Mouse (Mus musculus): Measurements from ENCODE around the gene Tprgl.

Tprgl gene

DNA sequence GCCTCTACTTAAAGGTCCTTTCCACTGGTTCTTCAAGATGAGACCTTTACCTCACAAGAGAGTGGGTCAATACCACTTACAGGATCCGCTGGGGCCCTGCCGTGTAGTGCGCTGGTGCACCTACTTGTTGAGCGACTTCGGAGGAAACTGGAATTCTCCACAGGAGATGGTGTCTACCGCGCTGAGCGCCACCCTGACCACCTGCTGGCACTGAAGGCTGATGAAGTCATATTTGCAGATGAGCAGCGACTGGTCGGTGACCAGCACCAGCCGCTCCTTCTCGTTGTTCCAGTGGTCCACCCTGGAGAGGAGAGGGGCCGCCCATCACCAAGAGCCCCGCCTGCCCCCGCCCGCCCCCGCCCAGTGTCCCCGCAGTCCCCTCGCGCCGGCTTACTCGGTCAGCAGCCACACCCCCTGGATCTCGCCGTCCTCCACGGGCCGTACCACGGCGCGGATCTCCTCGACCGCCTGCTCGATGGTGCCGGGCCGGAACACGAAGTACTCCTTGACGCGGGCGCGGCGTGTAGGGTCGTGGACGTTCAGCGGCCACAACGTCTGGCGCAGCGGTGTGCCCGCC lies 417 bp downstream of the Tprgl start:
- no peak for DNase-seq (ENCODE audit: low spot score)

DNA sequence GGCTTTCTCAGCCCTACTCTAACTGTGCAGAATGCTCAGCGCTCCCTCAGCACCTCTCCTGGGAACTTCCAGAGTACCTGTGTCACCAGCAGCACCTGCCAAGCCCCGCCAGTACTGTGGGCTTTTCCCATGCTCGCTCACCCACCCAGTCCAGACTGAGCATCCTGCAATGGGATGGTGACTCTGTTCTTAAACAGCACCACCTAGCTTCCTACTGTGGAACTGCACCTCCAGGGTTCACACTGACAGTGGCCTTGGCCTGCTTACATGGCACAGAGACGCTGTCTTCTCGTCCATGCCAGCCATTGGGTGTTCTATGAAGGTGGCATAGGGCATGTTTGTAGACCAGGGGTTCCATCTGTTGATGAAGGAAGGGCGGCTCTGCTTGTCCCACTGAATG lies 1.5 kb downstream of the Tprgl start:
- DNase-seq (ENCODE audit: low spot score), result peak; percentile 74

DNA sequence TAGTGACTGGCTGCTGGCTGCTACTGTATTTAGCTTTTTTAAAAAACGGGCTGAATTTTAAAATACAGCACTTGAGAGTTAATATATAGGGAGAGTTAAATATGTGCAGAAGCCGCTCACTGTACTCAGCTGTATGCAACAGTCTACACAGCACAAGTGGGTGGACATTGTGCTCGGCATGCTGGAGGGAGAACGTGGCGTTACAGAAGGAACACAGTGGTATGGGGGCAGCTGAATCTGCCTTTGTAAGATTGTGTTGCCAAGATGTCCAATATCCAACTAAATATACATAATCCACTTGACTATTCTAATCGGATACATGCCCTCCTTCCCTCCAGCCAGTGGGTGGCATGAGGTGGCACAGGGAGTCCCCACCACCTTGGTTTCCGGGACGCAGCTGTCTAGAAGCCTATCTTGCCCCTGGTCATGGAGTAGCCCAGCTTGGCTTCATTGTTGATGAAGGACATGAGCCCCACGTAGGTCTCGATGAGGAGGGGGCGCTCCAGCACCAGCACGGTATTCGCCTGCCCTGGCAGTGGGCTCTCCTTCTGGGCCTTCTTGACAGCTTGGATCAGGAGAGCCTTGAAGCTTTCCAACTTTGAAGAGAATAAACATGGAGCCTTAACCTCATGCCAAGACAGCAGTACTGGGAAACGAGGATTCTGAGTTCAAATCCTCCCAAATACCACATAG lies 2.4 kb downstream of the Tprgl start:
- no peak for DNase-seq (ENCODE audit: low spot score)

DNA sequence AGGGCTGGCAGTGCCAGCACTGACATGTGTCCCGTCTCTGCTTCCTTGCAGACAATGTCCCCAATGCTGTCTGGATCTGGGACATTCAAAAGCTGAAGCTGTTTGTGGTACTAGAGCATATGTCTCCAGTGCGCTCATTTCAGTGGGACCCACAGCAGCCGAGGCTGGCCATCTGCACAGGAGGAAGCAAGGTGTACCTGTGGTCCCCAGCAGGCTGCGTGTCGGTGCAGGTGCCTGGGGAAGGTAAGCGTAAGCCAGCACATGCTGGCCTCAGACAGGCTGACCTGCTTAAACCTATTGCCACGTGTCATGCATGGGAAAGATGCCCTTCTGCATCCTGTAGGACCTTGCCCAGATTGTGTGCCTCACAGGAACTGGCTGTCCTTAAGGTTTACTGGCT lies 4.4 kb downstream of the Tprgl start:
- no peak for DNase-seq (ENCODE audit: low spot score)

DNA sequence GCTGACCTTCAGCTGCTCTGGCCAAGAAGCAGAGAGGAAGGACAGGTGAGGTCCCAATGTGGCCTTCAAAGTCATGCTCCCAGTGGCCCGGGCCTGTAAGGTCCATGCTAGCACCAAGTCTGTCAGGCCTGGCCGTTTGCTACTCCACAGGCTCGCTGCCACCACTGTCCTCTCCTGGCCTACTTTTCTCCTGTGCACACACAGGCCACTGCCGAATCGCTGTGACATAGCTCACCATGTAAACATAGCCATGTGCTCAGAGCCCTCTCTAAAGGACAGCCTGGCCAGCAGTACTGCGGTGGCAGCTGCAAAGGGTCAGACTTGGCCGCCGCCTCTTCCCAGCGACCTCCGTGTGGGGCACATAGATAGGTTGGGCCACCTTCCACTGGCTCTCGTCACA lies 6.4 kb downstream of the Tprgl start:
- DNase-seq (ENCODE audit: low spot score), result no peak

DNA sequence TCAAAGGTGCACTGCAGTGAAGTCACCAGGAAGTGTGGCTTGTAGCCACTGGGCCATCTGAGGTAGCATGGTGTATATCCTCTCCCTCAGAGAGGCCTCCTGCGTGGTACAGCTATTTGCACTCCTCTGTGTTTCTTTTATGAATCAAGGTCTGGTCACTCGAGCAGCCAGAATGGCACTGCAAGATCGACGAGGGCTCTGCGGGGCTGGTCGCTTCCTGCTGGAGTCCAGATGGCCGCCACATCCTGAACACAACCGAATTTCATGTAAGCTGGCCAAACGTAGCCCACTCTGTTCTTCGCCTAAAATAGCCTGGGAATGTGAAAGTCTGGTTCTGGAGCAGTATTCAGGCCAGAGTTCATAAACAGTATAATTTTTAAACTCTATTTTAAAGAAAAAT lies 14.1 kb downstream of the Tprgl start:
- no peak for DNase-seq (ENCODE audit: low spot score)

DNA sequence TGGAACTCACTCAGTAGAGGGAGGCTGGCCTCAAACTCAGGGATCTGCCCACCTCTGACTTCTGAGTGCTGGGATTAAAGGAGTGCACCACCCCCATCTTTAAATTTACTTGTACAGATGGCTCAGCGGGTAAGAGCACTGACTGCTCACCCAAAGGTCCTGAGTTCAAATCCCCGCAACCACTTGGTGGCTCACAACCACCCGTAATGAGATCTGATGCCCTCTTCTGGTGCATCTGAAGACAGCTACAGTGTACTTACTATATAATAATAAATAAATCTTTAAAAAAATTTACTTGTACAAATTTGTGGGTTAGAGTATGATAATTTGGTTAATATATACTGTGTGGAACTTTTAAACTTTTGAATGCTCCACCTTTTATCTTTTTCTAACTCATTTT lies 15.8 kb downstream of the Tprgl start:
- DNase-seq (ENCODE audit: low spot score), result no peak

DNA sequence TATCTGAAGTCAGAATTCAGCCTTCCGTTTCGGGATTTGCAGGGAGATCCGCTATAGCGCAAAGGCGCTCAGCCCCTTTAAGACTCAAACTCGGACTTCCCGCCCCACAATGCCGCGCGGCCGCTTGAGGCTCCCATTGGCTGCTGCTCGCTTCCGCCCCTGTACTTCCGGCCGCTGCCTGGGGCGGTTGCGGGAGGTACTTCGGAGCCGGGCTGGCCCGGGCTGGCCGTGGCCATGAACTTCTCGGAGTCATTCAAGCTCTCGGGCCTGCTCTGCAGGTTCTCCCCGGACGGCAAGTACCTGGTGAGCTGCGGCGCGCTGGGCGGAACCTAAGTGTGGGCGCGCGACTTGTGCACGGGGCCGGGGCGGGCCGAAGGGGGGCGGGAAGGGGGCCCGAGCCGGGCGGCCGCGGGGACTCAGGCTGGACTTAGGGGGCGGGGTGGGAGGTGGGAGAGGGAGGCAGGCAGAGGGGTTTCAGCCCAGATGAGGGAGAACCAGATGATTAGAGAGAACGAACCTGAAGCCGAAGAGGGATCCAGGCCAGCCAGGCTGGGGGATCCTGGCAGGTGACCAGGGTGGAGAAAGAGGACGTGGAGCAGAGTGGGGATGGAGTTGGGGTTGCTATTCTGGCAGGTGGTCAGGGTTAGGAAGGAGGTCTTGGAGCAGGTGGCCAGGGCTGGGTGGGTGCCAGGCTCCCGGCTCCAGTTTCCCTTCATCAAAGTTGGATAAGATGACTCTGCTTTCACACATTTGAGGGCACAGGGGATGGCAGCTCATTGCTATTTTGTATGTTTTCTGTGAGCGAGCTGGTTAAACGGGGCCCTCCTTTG lies 18.0 kb downstream of the Tprgl start, which contains the start of gene Wrap73:
Wrap73 (plus strand) TSS at position 162 of the 830 bp plus-strand sequence.
- DNase-seq (ENCODE audit: low spot score), result peak; percentile 80

DNA sequence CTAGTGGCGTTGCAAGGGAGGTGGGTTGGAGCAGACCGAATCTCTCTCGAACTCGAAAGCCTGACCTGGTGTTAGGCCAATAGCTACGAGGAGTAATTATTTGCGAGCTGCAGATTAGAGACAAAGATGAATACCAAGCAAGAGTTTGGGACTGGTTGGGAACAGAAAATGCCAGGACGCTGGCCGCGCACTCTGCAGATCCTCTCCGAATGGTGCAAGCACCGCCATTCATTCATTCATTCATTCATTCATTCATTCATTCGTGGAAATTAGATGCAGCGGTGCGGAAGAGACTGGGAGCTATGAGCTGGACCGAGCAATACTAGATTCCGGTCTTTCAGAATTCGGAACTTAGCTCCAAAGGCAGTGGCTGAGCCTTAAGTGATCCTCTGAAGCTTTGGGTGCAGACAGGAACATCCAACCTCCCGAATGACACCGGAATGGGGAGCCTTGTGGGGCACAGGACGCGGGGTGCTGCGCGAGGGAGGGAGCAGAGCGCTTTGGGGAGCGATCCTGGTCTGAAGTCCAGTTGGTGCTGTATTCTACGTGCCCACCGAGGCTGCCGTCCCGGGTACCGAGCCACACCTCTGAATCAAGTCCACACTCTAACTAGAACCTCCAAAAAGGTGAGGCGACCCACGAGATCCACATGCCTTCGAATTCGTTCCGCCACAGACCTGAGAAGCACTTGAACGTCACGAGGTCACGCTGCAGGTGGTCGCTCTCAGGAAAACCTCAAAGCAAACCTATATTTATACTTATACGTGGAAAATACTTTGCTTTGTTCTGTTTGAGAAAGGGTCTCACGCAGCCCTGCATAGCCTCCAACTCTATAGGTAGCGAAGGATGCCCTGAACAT lies 19.2 kb downstream of the Tprgl start:
- no peak for DNase-seq (ENCODE audit: low spot score)

DNA sequence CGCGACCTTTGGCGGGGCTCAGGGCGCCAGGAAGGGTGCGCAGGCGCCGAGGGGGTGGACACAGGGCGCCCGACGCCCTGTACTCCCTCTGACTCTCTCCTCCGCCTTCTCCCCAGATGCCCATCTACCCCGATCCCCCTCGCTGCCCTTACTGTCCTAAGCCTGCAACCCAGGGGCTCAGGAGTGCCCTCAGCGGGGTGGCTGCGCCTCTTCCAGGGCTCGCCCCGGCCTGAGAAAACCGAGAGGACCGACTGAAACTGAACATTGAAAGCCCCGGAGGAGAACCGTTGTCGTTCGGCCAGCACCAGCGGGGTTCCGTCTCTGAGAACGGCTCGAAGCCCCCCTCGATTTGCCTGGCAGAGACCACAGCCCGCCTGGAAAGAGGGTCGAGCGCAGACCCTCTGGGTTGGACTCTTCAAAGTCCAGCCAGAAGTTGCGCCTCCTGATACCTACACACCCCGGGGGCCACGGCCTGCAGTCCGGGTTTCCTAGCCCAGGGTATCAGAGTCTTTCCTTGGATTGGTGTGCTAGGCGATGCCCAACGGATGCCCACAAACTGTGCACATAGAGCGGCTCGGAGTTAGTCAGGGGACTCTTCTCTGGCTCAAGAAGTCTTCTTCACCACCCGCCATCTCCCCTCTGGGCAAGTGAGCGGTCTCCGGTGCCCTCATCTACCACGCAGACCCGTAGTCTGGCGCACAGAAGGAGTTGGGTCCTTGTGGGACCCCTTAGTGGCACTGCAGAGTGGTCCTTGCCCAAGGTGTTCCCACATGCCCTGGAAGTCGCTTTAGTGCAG lies 20.1 kb downstream of the Tprgl start:
- DNase-seq (ENCODE audit: low spot score), result peak; percentile 14

DNA sequence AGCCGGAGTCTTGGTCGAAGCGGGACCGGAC lies 20.5 kb downstream of the Tprgl start, which contains the start of gene Trp73:
Trp73 (minus strand) TSS at position 27 of the 31 bp plus-strand sequence.
- DNase-seq (ENCODE audit: low spot score), result no peak

DNA sequence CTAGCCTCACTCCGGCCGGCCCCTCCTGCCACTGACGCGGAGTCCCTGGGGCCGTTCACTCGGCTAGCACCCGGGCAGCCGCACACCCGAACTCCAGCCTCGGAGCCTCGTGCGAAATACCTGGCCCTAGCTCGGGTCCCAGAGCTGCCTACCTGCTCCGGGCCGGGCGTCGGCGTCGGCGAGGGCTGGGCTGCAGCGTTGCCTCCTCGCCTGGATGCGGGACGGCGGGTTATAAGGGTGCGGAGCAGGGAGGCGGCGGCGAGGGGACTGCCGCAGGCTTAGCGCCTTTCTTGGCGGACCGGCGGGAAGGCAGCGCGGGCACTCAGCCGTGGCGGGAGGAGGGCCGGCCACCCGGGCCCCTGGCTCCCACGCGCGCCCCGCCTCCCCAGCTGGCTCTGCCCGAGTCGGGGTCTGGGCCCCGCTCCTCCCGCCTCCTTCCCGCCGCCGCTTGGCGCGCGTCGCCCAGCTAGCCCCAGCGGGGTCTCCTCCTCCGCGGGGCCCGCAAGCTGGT lies 20.7 kb downstream of the Tprgl start:
- no peak for DNase-seq (ENCODE audit: low spot score)

DNA sequence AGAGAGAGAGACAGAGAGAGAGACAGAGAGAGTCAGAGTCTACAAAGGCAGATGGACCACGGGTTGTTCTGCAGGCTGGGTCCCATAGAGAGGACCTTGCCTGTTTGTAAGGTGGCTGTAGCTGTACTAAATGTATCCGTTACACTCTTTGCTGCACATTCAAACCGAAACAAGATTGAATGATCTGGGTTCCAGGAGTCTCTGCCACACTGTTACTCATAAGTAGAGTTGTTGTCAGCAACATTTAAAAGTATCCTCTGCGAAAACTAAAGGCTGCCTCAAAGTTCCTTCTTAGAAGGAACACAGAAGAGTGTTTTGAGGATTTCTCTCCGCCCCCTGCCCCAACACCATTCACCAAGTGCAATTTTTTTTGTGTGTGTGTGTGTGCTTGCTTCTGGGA lies 23.3 kb downstream of the Tprgl start:
- no peak for DNase-seq (ENCODE audit: low spot score)

DNA sequence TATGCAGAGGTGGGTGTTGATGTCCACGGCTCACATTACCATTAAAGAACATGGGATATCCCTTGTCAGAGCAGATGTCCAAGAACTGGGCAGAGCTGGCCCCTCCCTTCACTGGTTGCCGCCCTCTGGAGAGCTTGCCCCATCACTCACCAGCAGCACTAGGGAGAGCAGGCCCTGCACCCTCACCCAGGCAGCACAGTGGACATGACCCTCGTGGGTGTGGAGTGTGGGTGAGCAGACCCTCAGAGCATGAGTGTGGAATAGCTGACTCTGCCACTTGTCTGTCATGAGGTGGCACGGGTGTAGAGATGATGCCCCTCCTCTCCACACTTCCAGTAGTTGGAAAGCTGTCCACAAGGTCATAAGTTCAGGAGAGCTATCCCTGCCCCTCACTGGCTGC lies 25.7 kb downstream of the Tprgl start:
- DNase-seq (ENCODE audit: low spot score), result no peak

DNA sequence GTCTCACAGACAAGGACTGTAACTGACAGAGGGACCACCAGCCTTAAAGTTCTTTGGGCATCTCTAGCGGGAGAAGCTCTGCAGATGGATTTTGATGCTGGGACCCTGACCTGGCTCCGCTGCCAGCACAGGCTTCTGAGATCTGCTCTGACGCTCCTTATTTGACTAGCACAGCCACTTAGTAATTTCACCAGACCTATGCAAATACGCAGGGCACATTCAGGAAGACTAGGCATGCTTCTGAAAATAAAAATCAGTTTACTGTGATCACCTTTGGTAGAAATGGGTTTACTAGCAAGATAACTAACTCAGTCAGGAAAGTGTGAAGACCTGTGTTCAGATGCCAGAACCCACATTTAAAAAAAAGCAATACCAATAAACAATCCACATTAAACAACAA lies 28.6 kb downstream of the Tprgl start:
- no peak for DNase-seq (ENCODE audit: low spot score)

DNA sequence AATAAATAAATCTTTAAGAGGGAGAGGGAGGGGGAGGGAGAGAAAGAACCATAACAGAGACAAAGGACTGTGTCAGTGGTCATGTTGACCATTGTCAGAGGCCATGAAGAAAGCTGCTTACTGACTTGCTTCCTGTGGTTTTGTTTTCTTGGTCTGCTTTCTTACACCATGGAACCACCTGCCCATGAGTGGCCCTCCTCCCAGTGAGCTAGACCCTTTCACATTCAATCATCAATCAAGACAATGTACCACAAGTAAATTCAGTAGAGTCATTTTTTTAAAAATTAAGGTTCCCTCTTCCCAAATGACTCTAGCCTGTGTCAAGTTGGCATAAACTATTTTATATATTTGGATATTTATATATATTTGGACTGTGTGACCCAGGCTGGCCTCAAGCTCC lies 30.5 kb downstream of the Tprgl start:
- DNase-seq (ENCODE audit: low spot score), result no peak

DNA sequence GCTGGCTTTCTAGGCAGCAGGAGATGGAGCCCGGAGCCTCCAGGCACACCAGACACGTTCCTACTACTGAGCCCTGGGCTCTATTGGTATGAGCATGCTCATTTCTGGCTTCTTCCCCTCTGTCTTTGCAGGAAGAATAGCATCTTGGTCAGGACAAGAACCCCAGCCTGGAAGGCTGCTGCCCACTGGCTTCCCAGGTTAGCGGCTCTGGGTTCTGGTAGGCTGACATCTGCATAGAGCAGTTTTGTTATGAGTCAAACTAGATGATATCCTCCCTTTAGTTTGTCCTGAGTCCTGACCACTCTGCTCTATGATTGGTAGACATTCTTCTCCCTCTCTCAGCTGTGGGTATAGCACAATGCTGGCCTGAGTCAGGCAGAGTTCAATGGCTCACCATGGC lies 33.2 kb downstream of the Tprgl start:
- DNase-seq (ENCODE audit: low spot score), result no peak

DNA sequence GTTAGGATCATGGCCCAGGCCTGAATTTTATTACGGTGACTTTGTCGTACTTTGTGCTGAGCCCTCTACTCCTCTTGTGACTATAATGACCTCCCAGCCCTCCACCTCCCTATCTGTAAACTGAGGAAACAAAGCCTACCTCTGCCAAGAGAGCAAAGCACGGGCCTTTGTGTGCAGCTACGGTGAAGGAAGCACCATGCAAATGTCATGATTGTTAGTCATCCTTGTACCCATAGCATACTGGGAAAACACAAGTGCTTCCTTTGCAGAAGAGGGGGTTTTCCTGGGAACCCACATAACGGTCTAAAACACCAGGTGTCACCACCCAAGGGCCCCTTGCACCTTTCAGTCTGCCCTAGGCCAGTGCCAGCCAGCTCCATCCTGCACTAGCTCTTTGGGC lies 35.3 kb downstream of the Tprgl start:
- no peak for DNase-seq (ENCODE audit: low spot score)

DNA sequence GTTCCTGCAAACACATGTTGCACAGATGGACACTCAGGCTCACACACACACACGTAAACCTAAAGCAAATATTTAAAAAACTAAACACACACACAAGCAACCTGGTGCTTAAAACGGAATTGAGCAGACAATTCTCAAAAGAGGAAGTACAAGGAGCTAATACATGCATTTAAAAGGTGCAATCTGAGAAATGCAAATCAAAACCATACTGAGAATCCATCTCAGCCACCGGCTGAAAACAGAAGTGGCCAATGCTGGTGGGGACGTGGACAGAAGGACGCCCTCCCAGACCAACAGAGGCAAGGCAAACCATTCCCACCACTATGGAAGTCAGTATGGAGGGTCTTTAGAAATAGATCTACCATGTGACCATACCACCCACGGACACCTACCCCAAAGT lies 36.9 kb downstream of the Tprgl start:
- DNase-seq (ENCODE audit: low spot score), result no peak

DNA sequence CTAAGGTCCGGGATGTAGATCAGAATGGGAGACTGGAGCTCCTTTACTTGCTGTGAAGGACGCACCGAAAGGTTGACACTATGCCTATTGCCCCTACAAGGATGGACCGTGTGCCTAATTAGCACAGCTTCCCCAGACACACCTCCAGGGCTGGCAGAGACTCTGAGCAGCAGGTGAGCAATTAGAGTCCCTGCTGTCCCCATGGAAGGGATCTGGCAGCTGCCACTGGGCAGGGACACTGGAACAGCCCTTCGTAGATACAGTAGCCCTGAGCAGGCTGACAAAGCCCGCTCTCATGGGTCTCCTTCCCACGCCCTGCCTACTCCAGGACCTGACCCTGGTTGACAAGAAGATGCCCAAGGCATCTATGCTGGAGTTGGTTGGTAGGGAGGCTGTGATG lies 38.1 kb downstream of the Tprgl start:
- DNase-seq (ENCODE audit: low spot score), result no peak

DNA sequence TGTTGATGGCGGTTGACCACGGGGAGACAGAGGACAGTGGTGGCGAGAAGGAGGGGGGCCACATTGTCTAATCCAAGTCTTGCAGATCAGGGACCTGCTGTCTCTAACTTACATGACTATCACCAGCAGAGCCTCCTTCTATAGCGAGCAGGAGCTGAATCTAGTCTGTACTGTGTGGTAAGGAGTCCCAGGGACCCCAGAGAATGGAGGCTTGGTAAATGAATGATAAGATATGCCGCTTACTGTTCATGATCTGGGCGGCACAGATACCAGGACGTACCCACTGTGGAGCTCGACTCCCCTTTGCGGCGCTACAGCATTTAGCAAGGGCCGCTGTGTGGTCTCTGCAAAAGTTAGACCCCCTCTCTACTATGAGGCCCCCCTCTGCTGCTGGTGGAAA lies 38.7 kb downstream of the Tprgl start:
- DNase-seq (ENCODE audit: low spot score), result no peak

DNA sequence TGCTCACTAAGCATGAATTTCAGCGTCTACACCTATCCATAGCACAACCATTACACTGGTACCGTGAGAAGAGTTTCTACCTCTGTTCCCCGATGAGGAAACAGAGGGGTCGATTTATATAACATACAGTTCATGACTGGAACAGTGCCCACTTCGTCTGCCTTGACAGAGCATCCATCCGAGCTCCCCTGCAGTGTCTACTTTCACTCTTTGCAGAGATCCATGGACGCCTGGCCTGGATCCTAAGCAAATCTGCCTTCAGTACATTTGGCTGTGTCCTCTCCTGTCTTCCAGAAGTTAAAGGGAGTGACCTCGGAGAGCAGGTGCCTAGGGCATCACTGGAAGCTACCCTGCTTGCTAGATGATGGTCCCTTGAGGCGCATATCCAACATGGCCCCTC lies 41.3 kb downstream of the Tprgl start:
- no peak for DNase-seq (ENCODE audit: low spot score)
